ENCODE assay signal across 9 mouse cellular contexts in the genomic region with DNA sequence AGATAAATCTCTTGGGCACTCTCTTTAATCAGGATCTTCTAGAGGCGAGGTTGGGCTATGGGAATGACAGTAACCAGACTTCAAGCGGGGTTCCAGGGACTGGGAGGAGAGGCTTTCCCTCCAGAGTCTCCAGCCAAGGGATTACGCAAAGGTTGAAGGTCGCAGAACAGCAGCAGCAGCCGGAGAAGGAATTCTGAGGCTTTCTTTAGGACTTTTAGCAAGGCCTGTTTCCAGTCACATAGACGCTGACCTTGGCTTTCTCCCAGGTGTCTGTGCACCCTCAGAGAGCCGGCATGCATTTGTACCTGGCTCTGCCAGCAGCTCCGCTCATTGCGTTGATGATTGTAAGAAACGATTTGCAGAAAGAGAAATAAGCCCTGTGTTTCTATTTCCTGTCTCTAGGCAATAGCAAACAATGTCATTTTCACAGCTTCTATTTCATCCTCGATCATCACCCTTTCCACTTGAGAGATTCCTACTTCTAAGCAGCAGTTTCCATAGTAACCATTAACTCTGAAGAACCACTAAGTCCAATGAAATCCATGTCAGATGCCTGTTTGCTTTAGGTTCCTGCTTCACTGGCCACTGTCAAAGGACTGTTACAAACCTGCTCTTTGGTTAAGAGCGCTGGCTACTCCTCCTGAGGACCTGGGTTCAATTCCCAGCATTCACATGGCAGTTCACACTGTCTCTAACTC.
A peak's percentile ranks its signal among the peaks of the same experiment; 100 is the strongest.
DNase-seq lines count a peak whose midpoint lies in the region; ATAC-seq and TF ChIP-seq lines count a peak whose summit lies in the region.
"Had no signal": no experiment of that assay in that cellular context is flagged by ENCODE, and none has a peak within 500 bp of the region (broad histone marks: within the 10 kb centered on the region; RNA-seq: fewer than 3 reads in every experiment).

No protein-coding gene starts in this region.

- no peak overlapping the region for H3K4me3 ChIP-seq in heart, embryonic 12.5 days
- no peak overlapping the region for H3K4me3 ChIP-seq in kidney, postnatal 0 days (replicated peaks; ENCODE audit: low read depth, low read length)
- H3K4me3 ChIP-seq in midbrain, embryonic 16.5 days (ENCODE audit: low read depth, low read length) = no peak overlapping the region
- H3K4me3 ChIP-seq: layer of hippocampus, adult 2 months had no signal

- no peaks in the 10 kb centered on the region for H3K9me3 ChIP-seq in heart, embryonic 12.5 days (replicated peaks)
- H3K9me3 ChIP-seq in kidney, postnatal 0 days (replicated peaks; ENCODE audit: low read length) = no peaks in the 10 kb centered on the region
- H3K9me3 ChIP-seq in midbrain, embryonic 16.5 days (replicated peaks; ENCODE audit: control insufficient read depth, low read length, poor library complexity, severe bottlenecking) = no peaks in the 10 kb centered on the region

- no peak overlapping the region for H3K4me2 ChIP-seq in heart, embryonic 12.5 days
- no peak overlapping the region for H3K4me2 ChIP-seq in kidney, postnatal 0 days (ENCODE audit: low read length)
- H3K4me2 ChIP-seq in midbrain, embryonic 16.5 days (ENCODE audit: low read length) = peak overlapping the region; percentile 32

- no peak for ATAC-seq in heart, embryonic 12.5 days (ENCODE audit: insufficient number of reproducible peaks, low FRiP score)
- ATAC-seq in kidney, postnatal 0 days (replicated peaks; ENCODE audit: low FRiP score, low read depth) = no peak
- peak; percentile 92 for ATAC-seq in midbrain, embryonic 16.5 days
- ATAC-seq in megakaryocyte, adult 5-6 weeks (ENCODE audit: poor library complexity, severe bottlenecking) = no peak

- H3K36me3 ChIP-seq in heart, embryonic 12.5 days = no peaks in the 10 kb centered on the region
- H3K36me3 ChIP-seq in kidney, postnatal 0 days (ENCODE audit: insufficient read depth, low read length) = no peaks in the 10 kb centered on the region
- H3K36me3 ChIP-seq in midbrain, embryonic 16.5 days (ENCODE audit: control insufficient read depth, insufficient read depth, low read length) = no peaks in the 10 kb centered on the region

- no peaks in the 10 kb centered on the region for H3K27me3 ChIP-seq in heart, embryonic 12.5 days (replicated peaks)
- H3K27me3 ChIP-seq in kidney, postnatal 0 days (ENCODE audit: insufficient read depth, low read length) = no peaks in the 10 kb centered on the region
- no peaks in the 10 kb centered on the region for H3K27me3 ChIP-seq in midbrain, embryonic 16.5 days (ENCODE audit: control insufficient read depth, insufficient read depth, low read depth, low read length)

- 46% methylated on average over 12 of the region's 12 CpGs for WGBS in heart, embryonic 12.5 days
- WGBS in kidney, postnatal 0 days = 51% methylated on average over 12 of the region's 12 CpGs
- 14% methylated on average over 12 of the region's 12 CpGs for WGBS in midbrain, embryonic 16.5 days

- H3K9ac ChIP-seq in heart, embryonic 12.5 days = no peak overlapping the region
- H3K9ac ChIP-seq in kidney, postnatal 0 days (ENCODE audit: low read depth, low read length) = no peak overlapping the region
- no peak overlapping the region; the same call in 1 of the 2 replicates for H3K9ac ChIP-seq in midbrain, embryonic 16.5 days (ENCODE audit: low read depth, low read length)

- peaks cover 10% of the 10 kb centered on the region; the same call in 1 of the 2 replicates for H3K4me1 ChIP-seq in heart, embryonic 12.5 days (replicated peaks)
- H3K4me1 ChIP-seq in kidney, postnatal 0 days (replicated peaks; ENCODE audit: insufficient read depth, low read length) = no peaks in the 10 kb centered on the region
- peaks cover 16% of the 10 kb centered on the region for H3K4me1 ChIP-seq in midbrain, embryonic 16.5 days (ENCODE audit: control insufficient read depth, insufficient read depth, low read length)

- no peak for TF ChIP-seq CTCF in kidney, postnatal 0 days (IDR thresholded peaks at IDR 0.05; ENCODE audit: low read depth)

- DNase-seq in heart, adult 11 months = peak; percentile 97
- peak; percentile 13 for DNase-seq in R1 (ENCODE audit: low read depth, low spot score)
- peak; percentile 5 for DNase-seq in forelimb bud, embryonic 11.5 days (ENCODE audit: low read depth, low spot score)
- DNase-seq in kidney, postnatal 0 days (ENCODE audit: low spot score) = peak; percentile 64
- no peak for DNase-seq in natural killer cell, adult 2 months (ENCODE audit: low spot score in 2 of 2)

- no peak overlapping the region for H3K27ac ChIP-seq in heart, embryonic 12.5 days (ENCODE audit: poor library complexity, severe bottlenecking)
- no peak overlapping the region for H3K27ac ChIP-seq in kidney, postnatal 0 days
- peak overlapping the region; percentile 82 for H3K27ac ChIP-seq in midbrain, embryonic 16.5 days (ENCODE audit: low read length)
- H3K27ac ChIP-seq: layer of hippocampus, adult 2 months had no signal

Comparison
In these comparisons a context has a peak if more than half of its experiments do, and no peak if none do; other contexts are left out.
1. DNase-seq: peak in heart, adult 11 months (single experiment), R1 (single experiment), forelimb bud, embryonic 11.5 days (single experiment) and kidney, postnatal 0 days (single experiment); none in natural killer cell, adult 2 months (0 of 2).